Mouse (Mus musculus) megakaryocyte, embryonic 14.5 days (primary cell): ENCODE measurements around the gene Srsf2.

ENCODE experiments used
- FLI1 ChIP-seq: IDR thresholded peaks from 2 replicates; pipeline ENCODE4 v1.6.1; 2012; ENCODE audit warnings: low read length, inconsistent platforms, mixed read lengths
- GATA1 ChIP-seq: IDR thresholded peaks from 3 replicates; pipeline ENCODE4 v1.6.1; 2012; ENCODE audit warnings: mixed read lengths, low read length, inconsistent platforms, borderline replicate concordance

- TF ChIP-seq FLI1: no peak
- TF ChIP-seq GATA1: no peak
These were observed 17.9 kb downstream of the Srsf2 start for GRCm38 (mm10) chr11:116834954-116835353.
